Mouse (Mus musculus) spleen, adult 12 weeks (tissue): ENCODE measurements around the gene Pakap.
A peak's percentile ranks its signal among the peaks of the same experiment; 100 is the strongest.
"Not testable (repeated sequence)": the region's sequence is repeated elsewhere in the genome, so short reads cannot be mapped to it uniquely, and the experiment has no call there.

Source experiments
- DNase-seq: peaks from one replicate; pipeline ENCODE4 v3.0.0; 2022; ENCODE audit warnings: low spot score

Gene Pakap

GRCm38 (mm10) chr4:57879804-57880357 lies 311.9 kb downstream of the Pakap start:
- peak; percentile 48 for DNase-seq

GRCm38 (mm10) chr4:57883520-57884421 lies 315.8 kb downstream of the Pakap start:
- DNase-seq, result no peak

GRCm38 (mm10) chr4:57884511-57884910 lies 316.5 kb downstream of the Pakap start:
- DNase-seq, result no peak

GRCm38 (mm10) chr4:57885186-57885585 lies 317.2 kb downstream of the Pakap start:
- no peak for DNase-seq

- DNase-seq, result no peak
Measured at GRCm38 (mm10) chr4:57886066-57886887, 318.3 kb downstream of the Pakap start.

- DNase-seq, result no peak
Measured at GRCm38 (mm10) chr4:57886888-57887230, 318.9 kb downstream of the Pakap start.

- DNase-seq, result no peak
Measured at GRCm38 (mm10) chr4:57888246-57888645, 320.3 kb downstream of the Pakap start.

GRCm38 (mm10) chr4:57888978-57889377 lies 321.0 kb downstream of the Pakap start:
- DNase-seq, result not testable (repeated sequence)

- no peak for DNase-seq
Measured at GRCm38 (mm10) chr4:57889773-57890172, 321.8 kb downstream of the Pakap start.

GRCm38 (mm10) chr4:57892001-57892586 lies 324.1 kb downstream of the Pakap start:
- DNase-seq, result no peak

- DNase-seq, result no peak
Measured at GRCm38 (mm10) chr4:57895140-57895539, 327.2 kb downstream of the Pakap start.

GRCm38 (mm10) chr4:57895902-57896301 lies 327.9 kb downstream of the Pakap start:
- no peak for DNase-seq

GRCm38 (mm10) chr4:57896631-57897030 lies 328.7 kb downstream of the Pakap start:
- no peak for DNase-seq

- no peak for DNase-seq
Measured at GRCm38 (mm10) chr4:57901210-57901609, 333.2 kb downstream of the Pakap start.

- no peak for DNase-seq
Measured at GRCm38 (mm10) chr4:57902619-57903018, 334.6 kb downstream of the Pakap start.

GRCm38 (mm10) chr4:57904211-57904610 lies 336.2 kb downstream of the Pakap start:
- peak; percentile 29 for DNase-seq

GRCm38 (mm10) chr4:57904638-57905037 lies 336.7 kb downstream of the Pakap start:
- DNase-seq, result no peak

- no peak for DNase-seq
Measured at GRCm38 (mm10) chr4:57906708-57907107, 338.7 kb downstream of the Pakap start.

- DNase-seq, result no peak
Measured at GRCm38 (mm10) chr4:57908860-57909259, 340.9 kb downstream of the Pakap start.

GRCm38 (mm10) chr4:57913021-57913420 lies 345.0 kb downstream of the Pakap start:
- DNase-seq, result no peak

GRCm38 (mm10) chr4:57914193-57915190 lies 346.5 kb downstream of the Pakap start:
- DNase-seq, result no peak
